Mouse (Mus musculus) midbrain, embryonic 12.5 days (tissue): ENCODE results near the gene Serpinb6a. TPM values are rescaled to one million over a fixed set of nuclear protein-coding genes. Genes with fewer than 3 reads are reported as not detected.
A peak's percentile ranks its signal among the peaks of the same experiment; 100 is the strongest.

Experiments
- ATAC-seq: fragments of 200-750 bp; cut with Nextera tagmentation; 2 replicates; pipeline ENCODE4 v1.8.0; 2017; ENCODE audit warnings: low read depth, moderate TSS enrichment, moderate library complexity; ENCODE audit not compliant: low FRiP score
- H3K27ac ChIP-seq: fragments of 300-500 bp; sonication (generic); replicated peaks from 2 replicates; pipeline ENCODE4 v1.5.1; 2016; ENCODE audit warnings: mild to moderate bottlenecking
- H3K27me3 ChIP-seq: fragments of 300-500 bp; sonication (generic); 2 replicates; pipeline ENCODE4 v1.6.1; 2016; ENCODE audit warnings: mild to moderate bottlenecking
- H3K36me3 ChIP-seq: fragments of 300-500 bp; sonication (generic); 2 replicates; pipeline ENCODE4 v1.6.1; 2016
- H3K4me1 ChIP-seq: fragments of 300-500 bp; sonication (generic); 2 replicates; pipeline ENCODE4 v1.6.1; 2016
- H3K4me2 ChIP-seq: fragments of 300-500 bp; sonication (generic); replicated peaks from 2 replicates; pipeline ENCODE4 v1.6.1; 2016; ENCODE audit warnings: mild to moderate bottlenecking, moderate library complexity
- H3K4me3 ChIP-seq: fragments of 300-500 bp; sonication (generic); 2 replicates; pipeline ENCODE4 v1.5.1; 2016; ENCODE audit warnings: mild to moderate bottlenecking
- H3K9ac ChIP-seq: fragments of 300-500 bp; sonication (generic); replicated peaks from 2 replicates; pipeline ENCODE4 v1.6.1; 2016; ENCODE audit warnings: mild to moderate bottlenecking, moderate library complexity
- H3K9me3 ChIP-seq: fragments of 300-500 bp; sonication (generic); 2 replicates; pipeline ENCODE4 v1.6.1; 2016; ENCODE audit warnings: mild to moderate bottlenecking
- WGBS: fragments of 180-500 bp; shearing (Covaris S2); methylation state at CpG from one replicate; pipeline ENCODE4 v1.1.7; 2016; 5-methylcytosine and 5-hydroxymethylcytosine counted together
- polyA plus RNA-seq: library from polyadenylated mRNA; unstranded; fragments of >200 nt; fragmentation: Nextera tagmentation; extraction: Ambion mirVana; gene quantifications from 2 replicates; pipeline ENCODE4 v1.2.1, GENCODE M21; 2016

Gene Serpinb6a
- polyA plus RNA-seq, 1 experiment from 2014 or later, result 40.1 TPM

DNA sequence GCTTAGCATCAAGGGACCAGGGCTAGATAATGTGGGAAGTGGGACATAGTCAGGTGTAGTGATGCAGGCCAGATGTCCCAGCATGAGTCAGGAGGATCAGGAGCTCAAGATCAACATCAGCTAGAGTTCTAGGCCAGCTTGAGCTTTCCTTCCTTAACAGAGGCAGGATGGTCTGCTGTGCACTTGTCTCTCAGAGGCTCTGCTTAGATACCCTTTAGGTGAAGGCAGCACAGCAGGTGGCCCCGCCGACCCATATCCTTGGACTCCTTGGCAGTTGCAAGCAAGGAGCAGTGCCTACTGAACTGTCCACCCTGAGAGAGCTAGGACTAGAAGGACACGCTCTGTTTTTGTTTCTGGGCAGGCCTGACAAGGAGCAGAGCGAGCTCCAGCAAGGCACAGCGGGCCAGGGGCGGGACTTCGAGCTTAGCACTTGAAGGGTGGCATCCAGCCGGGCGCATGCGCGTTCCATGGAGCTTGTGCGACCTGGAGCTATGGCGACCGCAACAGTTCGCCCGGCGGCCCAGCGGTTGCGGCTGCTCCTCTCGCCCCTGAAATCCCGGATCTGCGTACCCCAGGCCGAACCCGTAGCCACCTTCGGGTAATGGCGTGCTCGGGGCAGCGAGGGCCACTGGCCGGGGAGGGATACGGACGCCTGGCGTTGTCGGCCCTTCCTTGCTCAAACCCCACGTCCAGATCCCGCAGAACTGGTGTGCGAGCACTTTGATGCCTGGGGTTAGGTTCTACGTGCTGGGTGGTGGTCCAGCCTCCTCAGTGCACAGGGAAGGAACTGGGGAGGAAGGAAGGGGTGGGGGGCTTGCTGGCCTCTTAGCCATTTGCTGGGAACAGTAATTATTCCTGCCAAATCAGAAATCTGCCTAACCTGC is 34.8 kb upstream of the Serpinb6a start, which contains the start of gene Bphl:
Gene Bphl (plus strand): TSS at position 426 of the 884 bp plus-strand sequence.
- H3K9ac ChIP-seq, result peak within 1 kb of the TSS; percentile 82
- 0 out of 2 replicates have a peak, but pooled peaks cover 6% of the 10 kb centered on the region for H3K36me3 ChIP-seq
- H3K27ac ChIP-seq, result peak within 1 kb of the TSS; percentile 83
- no peaks in the 10 kb centered on the region for H3K27me3 ChIP-seq
- peak within 1 kb of the TSS; percentile 84 for H3K4me2 ChIP-seq
- ATAC-seq, result peak; percentile 95
- H3K4me3 ChIP-seq, result peak within 1 kb of the TSS; percentile 78
- WGBS, result under 1% methylated on average over 37 of the region's 37 CpGs
- peaks cover 19% of the 10 kb centered on the region for H3K4me1 ChIP-seq
- H3K9me3 ChIP-seq, result 0 out of 2 replicates have a peak, but pooled peaks cover 3% of the 10 kb centered on the region

DNA sequence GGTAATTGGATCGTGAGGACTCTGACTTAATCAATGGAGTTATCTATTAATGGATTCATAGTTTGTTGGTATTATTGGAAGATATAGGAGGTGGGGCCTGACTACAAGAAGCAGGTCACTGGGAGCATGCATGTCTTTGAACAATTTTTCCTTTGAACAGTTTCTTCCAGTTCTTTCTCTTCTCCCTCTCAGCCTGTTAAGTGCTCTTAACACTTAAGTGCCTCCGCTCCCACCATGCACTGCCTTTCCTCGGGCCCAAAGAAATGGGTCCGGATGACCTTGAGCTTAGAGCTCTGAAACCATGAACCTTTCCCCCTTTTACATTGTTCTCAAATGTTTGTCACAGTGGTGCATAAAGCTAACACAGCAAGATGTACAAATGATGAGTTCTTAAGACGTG is 34.1 kb upstream of the Serpinb6a start:
- Histone ChIP-seq H3K4me1 (peaks cover 19% of the 10 kb centered on the region), H3K9me3 (0 out of 2 replicates have a peak, but pooled peaks cover 3% of the 10 kb centered on the region), H3K4me2 (no peak overlapping the region), H3K27ac (peak overlapping the region; percentile 83; the same call in 1 of the 2 replicates), H3K27me3 (no peaks in the 10 kb centered on the region), H3K9ac (0 out of 2 replicates have a peak overlapping the region, but pooled peaks have one; percentile 82), H3K4me3 (no peak overlapping the region), H3K36me3 (0 out of 2 replicates have a peak, but pooled peaks cover 7% of the 10 kb centered on the region)
- WGBS, result 81% methylated on average over 5 of the region's 5 CpGs
- no peak for ATAC-seq

DNA sequence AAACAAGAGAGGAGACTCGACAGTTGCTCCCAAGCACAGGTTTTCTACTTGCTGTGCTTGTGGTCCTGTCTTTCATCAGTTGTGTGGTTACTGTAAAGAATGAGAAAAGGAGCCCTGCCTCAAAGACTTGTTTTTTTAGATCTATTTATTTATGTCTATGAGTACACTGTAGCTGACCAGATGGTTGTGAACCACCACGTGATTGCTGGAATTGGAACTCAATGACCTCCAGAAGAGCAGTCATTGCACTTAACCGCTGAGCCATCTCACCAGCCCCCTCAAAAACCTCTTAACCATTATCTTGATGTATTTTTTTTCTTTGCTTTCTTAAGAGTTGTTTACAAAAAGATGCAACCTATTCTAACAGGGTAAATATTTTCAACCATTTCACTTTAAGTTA is 32.8 kb upstream of the Serpinb6a start:
- H3K4me3 ChIP-seq, result no peak overlapping the region
- no peak for ATAC-seq
- 84% methylated on average over 3 of the region's 3 CpGs for WGBS

DNA sequence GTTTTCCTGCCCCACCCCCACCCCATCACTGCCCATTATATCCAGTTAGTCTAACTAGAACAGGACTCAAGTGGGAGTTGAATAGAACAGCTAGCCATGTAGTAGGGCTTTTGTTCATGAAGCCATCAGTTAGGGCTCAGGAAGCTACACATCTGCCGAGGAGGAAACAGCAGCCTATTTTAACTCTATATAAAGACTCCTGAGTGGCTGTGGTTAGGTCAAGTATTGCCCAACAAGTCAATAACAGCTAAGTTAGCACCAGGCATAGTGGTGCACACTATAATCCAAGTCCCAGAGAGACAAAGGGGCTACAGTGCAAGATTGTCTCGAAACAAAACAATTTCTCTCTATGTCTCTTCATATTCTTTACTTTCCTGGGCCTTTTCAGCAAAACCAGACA is 29.4 kb upstream of the Serpinb6a start:
- H3K36me3 ChIP-seq, result 0 out of 2 replicates have a peak, but pooled peaks cover 7% of the 10 kb centered on the region
- H3K9me3 ChIP-seq, result no peaks in the 10 kb centered on the region
- no peaks in the 10 kb centered on the region for H3K27me3 ChIP-seq
- H3K4me1 ChIP-seq, result peaks cover 3% of the 10 kb centered on the region
- WGBS, result 77% methylated on average over 2 of the region's 2 CpGs
- no peak overlapping the region for H3K4me3 ChIP-seq
- ATAC-seq, result no peak
- H3K27ac ChIP-seq, result no peak overlapping the region
- H3K4me2 ChIP-seq, result no peak overlapping the region
- no peak overlapping the region for H3K9ac ChIP-seq

More for the DNA sequence above, 32.8 kb upstream of the Serpinb6a start:
- H3K4me2 ChIP-seq, result no peak overlapping the region
- 0 out of 2 replicates have a peak, but pooled peaks cover 3% of the 10 kb centered on the region for H3K9me3 ChIP-seq
- H3K27me3 ChIP-seq, result no peaks in the 10 kb centered on the region
- 0 out of 2 replicates have a peak, but pooled peaks cover 7% of the 10 kb centered on the region for H3K36me3 ChIP-seq
- H3K9ac ChIP-seq, result no peak overlapping the region
- H3K27ac ChIP-seq, result no peak overlapping the region
- H3K4me1 ChIP-seq, result peaks cover 19% of the 10 kb centered on the region

DNA sequence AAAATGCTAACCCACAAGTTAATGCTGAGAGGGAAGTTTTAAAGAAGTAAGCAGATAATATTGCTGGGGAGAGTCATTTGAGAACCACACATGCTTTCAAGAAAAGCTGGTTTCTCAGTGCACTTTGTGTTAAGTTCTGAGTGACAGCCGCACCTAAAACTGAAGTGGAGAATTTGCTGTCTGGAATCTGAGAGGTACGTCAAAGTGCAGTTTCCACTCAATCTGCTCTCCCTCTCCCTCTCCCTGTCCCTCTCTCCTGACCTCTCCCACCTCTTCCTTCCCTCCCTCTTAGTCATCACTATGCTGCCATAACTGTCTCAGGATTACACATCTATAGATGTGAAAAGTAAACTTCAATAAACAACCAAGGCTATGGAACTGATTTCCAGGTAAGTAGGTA is 19.4 kb upstream of the Serpinb6a start:
- 86% methylated on average over 2 of the region's 2 CpGs for WGBS
- ATAC-seq, result no peak

DNA sequence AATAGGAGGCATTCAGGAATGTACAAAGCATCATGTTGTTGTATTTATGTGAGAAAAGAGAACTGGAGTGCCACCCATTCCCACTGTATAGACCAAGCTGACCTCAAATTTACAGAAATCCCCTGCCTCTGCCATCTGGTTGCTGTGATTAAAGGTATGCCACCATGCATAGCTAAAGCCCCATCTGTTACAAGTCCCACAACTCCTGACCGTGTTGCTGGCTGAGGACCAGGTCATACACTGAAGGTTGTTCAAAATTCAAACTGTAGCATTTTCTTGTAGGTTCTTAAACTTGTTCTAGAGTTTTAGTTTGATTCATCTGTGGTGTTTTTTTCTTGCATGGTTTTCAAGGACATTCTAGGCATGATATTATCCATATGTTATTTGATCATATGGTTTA is 15.9 kb upstream of the Serpinb6a start:
- H3K4me3 ChIP-seq, result no peak overlapping the region
- no peak for ATAC-seq
- H3K27me3 ChIP-seq, result no peaks in the 10 kb centered on the region
- no peaks in the 10 kb centered on the region for H3K4me1 ChIP-seq
- no peak overlapping the region for H3K9ac ChIP-seq
- H3K27ac ChIP-seq, result no peak overlapping the region
- no peaks in the 10 kb centered on the region for H3K9me3 ChIP-seq
- 85% methylated on average over 1 of the region's 1 CpGs for WGBS
- peaks cover 21% of the 10 kb centered on the region for H3K36me3 ChIP-seq
- H3K4me2 ChIP-seq, result no peak overlapping the region

More for the DNA sequence above, 19.4 kb upstream of the Serpinb6a start:
- Histone ChIP-seq H3K4me3 (no peak overlapping the region), H3K4me2 (no peak overlapping the region), H3K9ac (no peak overlapping the region), H3K9me3 (no peaks in the 10 kb centered on the region), H3K27ac (no peak overlapping the region), H3K27me3 (no peaks in the 10 kb centered on the region), H3K36me3 (peaks cover 8% of the 10 kb centered on the region), H3K4me1 (no peaks in the 10 kb centered on the region)

DNA sequence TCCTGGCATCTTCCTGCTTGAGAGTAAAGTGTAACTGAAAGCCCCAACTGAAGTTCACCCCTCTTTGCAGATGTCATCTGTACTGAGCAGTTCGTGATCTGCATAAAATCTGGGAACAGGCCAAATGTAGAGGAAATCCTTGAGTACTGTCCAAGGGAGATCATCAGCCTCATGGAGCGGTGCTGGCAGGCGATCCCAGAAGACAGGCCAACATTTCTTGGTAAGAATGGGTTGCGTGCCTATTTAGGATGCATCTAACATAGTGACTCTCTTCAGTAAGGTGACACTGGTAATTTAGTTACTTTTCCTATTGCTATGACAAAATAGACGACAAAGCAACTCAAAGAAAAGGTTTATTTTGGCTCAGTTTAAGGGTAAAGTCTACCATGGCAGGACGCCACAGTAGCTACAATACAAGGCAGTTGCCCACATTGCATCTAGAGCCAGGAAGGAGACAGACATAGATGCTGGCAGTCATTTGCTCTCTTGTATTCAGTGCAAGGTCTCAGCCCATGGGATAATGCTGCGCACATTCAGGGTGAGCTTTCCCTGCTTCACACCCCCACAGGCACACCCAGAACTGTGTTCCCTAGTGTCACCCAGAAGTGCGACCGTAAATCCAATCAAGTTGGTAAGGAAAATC is 14.5 kb upstream of the Serpinb6a start:
- H3K36me3 ChIP-seq, result peaks cover 25% of the 10 kb centered on the region
- no peak overlapping the region for H3K4me2 ChIP-seq
- no peak for ATAC-seq
- no peaks in the 10 kb centered on the region for H3K9me3 ChIP-seq
- H3K27ac ChIP-seq, result no peak overlapping the region
- WGBS, result 95% methylated on average over 9 of the region's 9 CpGs
- no peaks in the 10 kb centered on the region for H3K27me3 ChIP-seq
- H3K4me3 ChIP-seq, result no peak overlapping the region
- no peaks in the 10 kb centered on the region for H3K4me1 ChIP-seq
- no peak overlapping the region for H3K9ac ChIP-seq

DNA sequence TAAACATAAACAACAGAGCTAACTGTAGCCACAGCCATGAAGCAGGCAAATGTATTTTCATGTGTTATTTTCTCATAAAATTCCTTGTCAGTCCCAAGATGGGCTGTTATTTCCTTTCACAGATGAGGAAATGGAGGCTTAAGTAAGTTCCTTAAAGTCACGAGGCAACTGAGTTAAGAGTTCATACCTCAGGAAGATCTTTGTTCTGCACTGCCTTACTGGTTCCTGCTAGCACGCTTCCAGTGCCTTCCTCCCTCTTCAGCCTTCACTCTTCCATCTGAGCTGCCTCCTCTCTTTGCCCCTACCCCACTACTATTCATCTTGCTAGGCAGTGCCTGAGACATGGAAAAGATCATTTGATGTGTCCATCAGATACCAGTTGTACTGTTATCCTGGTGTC is 4.6 kb upstream of the Serpinb6a start:
- WGBS, result 80% methylated on average over 2 of the region's 2 CpGs
- Histone ChIP-seq H3K4me2 (no peak overlapping the region), H3K4me3 (no peak overlapping the region), H3K9ac (no peak overlapping the region), H3K27ac (no peak overlapping the region), H3K27me3 (no peaks in the 10 kb centered on the region), H3K36me3 (peaks cover 4% of the 10 kb centered on the region; the same call in 1 of the 2 replicates), H3K4me1 (peaks cover 5% of the 10 kb centered on the region), H3K9me3 (no peaks in the 10 kb centered on the region)
- no peak for ATAC-seq

DNA sequence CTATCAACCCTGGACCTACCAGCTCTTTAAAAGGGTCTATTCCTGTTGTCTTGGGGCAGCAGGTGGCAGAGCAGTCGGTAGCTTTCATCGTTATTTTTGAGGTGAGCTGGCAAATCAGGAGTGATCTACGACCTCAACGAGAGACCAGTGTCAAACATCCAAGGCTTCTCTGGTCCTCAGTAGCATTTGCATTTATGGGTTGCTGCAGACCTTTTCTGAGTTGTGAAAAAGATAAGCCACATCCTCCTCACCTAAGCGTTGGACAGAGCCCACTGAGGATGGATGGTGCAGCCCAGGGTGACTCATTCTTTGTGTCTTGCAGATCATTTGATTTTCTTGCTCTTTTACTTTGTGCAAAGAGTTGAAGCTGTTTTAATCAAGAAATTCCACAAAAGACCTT is 464 bp upstream of the Serpinb6a start:
- Histone ChIP-seq H3K27ac (0 out of 2 replicates have a peak overlapping the region, but pooled peaks have one; percentile 87), H3K27me3 (no peaks in the 10 kb centered on the region), H3K4me1 (peaks cover 9% of the 10 kb centered on the region), H3K4me2 (peak overlapping the region; percentile 82), H3K4me3 (peak overlapping the region; percentile 95), H3K9me3 (no peaks in the 10 kb centered on the region), H3K36me3 (no peaks in the 10 kb centered on the region), H3K9ac (peak overlapping the region; percentile 87)
- 10% methylated on average over 5 of the region's 5 CpGs for WGBS
- no peak for ATAC-seq

DNA sequence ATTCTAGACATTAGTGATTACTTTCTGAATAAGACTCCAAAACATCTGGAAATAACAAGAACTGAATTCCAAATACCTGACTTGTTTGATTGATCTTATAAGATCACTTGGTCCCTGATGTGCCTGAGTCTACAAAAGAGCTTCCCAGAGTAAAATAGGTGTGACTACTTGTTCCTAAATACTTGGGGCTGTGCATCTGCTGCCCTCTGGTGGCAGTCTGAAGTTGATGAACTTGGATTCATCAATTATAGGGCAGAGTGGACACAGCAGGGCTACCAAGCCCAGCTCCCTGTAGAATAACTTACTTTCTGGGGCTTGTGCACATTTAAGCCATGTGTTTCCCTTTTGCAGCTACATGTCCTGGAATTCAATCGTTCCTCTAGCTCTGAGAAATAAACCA is 7.4 kb downstream of the Serpinb6a start:
- no peak for ATAC-seq
- Histone ChIP-seq H3K9ac (no peak overlapping the region), H3K27me3 (no peaks in the 10 kb centered on the region), H3K4me2 (no peak overlapping the region), H3K4me1 (no peaks in the 10 kb centered on the region), H3K9me3 (no peaks in the 10 kb centered on the region), H3K27ac (no peak overlapping the region), H3K36me3 (0 out of 2 replicates have a peak, but pooled peaks cover 3% of the 10 kb centered on the region), H3K4me3 (no peak overlapping the region)
- WGBS, result 27% methylated on average over 1 of the region's 1 CpGs

DNA sequence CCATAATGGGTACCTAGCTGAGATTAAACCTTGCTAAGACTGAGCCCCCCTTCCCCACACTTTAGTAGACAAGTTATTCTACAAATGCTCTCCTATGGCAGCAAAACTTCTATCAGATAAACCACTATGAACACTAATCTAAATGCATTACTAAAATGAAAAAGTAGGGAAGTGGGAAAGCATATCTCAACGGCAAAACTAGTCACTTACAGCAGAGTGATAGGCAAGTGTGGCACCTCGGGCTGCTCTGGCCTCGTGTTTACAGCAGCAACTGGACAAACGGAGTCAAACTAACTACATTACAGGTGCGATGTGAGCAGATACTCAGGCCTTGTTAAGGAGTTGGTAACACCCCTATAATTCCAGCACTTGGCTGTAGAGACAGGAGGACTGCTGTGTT is 13.0 kb downstream of the Serpinb6a start:
- WGBS, result 85% methylated on average over 5 of the region's 5 CpGs
- no peak overlapping the region for H3K27ac ChIP-seq
- H3K4me1 ChIP-seq, result no peaks in the 10 kb centered on the region
- H3K4me2 ChIP-seq, result no peak overlapping the region
- no peak overlapping the region for H3K9ac ChIP-seq
- ATAC-seq, result no peak
- no peaks in the 10 kb centered on the region for H3K27me3 ChIP-seq
- no peaks in the 10 kb centered on the region for H3K9me3 ChIP-seq
- H3K4me3 ChIP-seq, result no peak overlapping the region
- H3K36me3 ChIP-seq, result 0 out of 2 replicates have a peak, but pooled peaks cover 3% of the 10 kb centered on the region

DNA sequence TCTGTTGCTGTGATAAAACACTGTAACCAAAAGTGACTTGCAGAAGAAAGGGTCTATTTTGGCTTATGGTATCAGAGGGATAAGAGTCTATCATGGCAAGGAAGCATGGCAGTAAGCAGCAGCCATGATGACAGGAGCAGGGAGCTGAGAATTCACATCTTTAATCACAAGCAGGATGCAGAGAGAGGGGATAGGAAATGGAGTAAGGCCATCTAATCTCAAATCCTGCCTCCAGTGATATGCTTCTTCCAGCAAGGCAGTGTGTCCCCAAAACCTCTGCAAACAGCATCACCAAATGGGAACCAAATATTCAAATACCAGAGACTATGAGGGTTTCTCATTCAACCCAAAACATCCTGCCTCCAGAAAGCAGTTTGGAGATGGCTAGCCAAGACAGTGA is 36.0 kb downstream of the Serpinb6a start:
- no peaks in the 10 kb centered on the region for H3K36me3 ChIP-seq
- no peak overlapping the region for H3K9ac ChIP-seq
- H3K9me3 ChIP-seq, result no peaks in the 10 kb centered on the region
- no peaks in the 10 kb centered on the region for H3K27me3 ChIP-seq
- no peak overlapping the region for H3K27ac ChIP-seq
- no peak for ATAC-seq
- no peak overlapping the region for H3K4me2 ChIP-seq
- 0 out of 2 replicates have a peak, but pooled peaks cover 6% of the 10 kb centered on the region for H3K4me1 ChIP-seq
- no peak overlapping the region for H3K4me3 ChIP-seq
